Mouse (Mus musculus) thymus, postnatal 4 days (tissue): ENCODE data around the gene Mtor.
A peak's percentile ranks its signal among the peaks of the same experiment; 100 is the strongest.

Source experiments
- DNase-seq: peaks from one replicate; pipeline ENCODE4 v3.0.0; 2021

Mtor gene

GRCm38 (mm10) chr4:148448179-148448852 is at the start of gene Mtor:
Gene Mtor, plus strand, starts transcription at chr4:148448611.
- DNase-seq = peak; percentile 95

- DNase-seq = no peak
Measured at GRCm38 (mm10) chr4:148399437-148400094, 48.8 kb upstream of the Mtor start.

GRCm38 (mm10) chr4:148403402-148403801 is 45.0 kb upstream of the Mtor start:
- no peak for DNase-seq

GRCm38 (mm10) chr4:148404748-148405147 is 43.7 kb upstream of the Mtor start:
- no peak for DNase-seq

- DNase-seq = no peak
Measured at GRCm38 (mm10) chr4:148405255-148405788, 43.1 kb upstream of the Mtor start.

GRCm38 (mm10) chr4:148408256-148408975 is 40.0 kb upstream of the Mtor start:
- no peak for DNase-seq

- no peak for DNase-seq
Measured at GRCm38 (mm10) chr4:148415575-148415974, 32.8 kb upstream of the Mtor start.

GRCm38 (mm10) chr4:148417074-148417526 is 31.3 kb upstream of the Mtor start:
- no peak for DNase-seq

GRCm38 (mm10) chr4:148417559-148417958 is 30.9 kb upstream of the Mtor start:
- DNase-seq = no peak

GRCm38 (mm10) chr4:148426950-148427850 is 21.2 kb upstream of the Mtor start:
- DNase-seq = no peak

- DNase-seq = no peak
Measured at GRCm38 (mm10) chr4:148428544-148428943, 19.9 kb upstream of the Mtor start.

GRCm38 (mm10) chr4:148429121-148429520 is 19.3 kb upstream of the Mtor start:
- DNase-seq = no peak

- DNase-seq = peak; percentile 88
Measured at GRCm38 (mm10) chr4:148429686-148430085, 18.7 kb upstream of the Mtor start.

GRCm38 (mm10) chr4:148430880-148431519 is 17.4 kb upstream of the Mtor start:
- no peak for DNase-seq

GRCm38 (mm10) chr4:148432488-148432887 is 15.9 kb upstream of the Mtor start:
- no peak for DNase-seq

GRCm38 (mm10) chr4:148433336-148433735 is 15.1 kb upstream of the Mtor start:
- DNase-seq = no peak

- no peak for DNase-seq
Measured at GRCm38 (mm10) chr4:148433813-148434212, 14.6 kb upstream of the Mtor start.

- DNase-seq = no peak
Measured at GRCm38 (mm10) chr4:148434554-148434953, 13.9 kb upstream of the Mtor start.

- no peak for DNase-seq
Measured at GRCm38 (mm10) chr4:148435106-148435505, 13.3 kb upstream of the Mtor start.

GRCm38 (mm10) chr4:148435657-148436330 is 12.6 kb upstream of the Mtor start:
- DNase-seq = no peak

- no peak for DNase-seq
Measured at GRCm38 (mm10) chr4:148441931-148442330, 6.5 kb upstream of the Mtor start.
